Mouse (Mus musculus) ovary, postnatal 10 days (tissue): ENCODE results near the gene Tmem165.

Experiments
- DNase-seq: peaks from one replicate; pipeline ENCODE4 v3.0.0; 2022; ENCODE audit warnings: low spot score

Gene Tmem165

GRCm38 (mm10) chr5:76183750-76184261, at the start of gene Tmem165:
TSS of gene Tmem165 (plus strand) at chr5:76183880.
- peak; percentile 84 for DNase-seq

- no peak for DNase-seq
Measured at GRCm38 (mm10) chr5:76135644-76136043, 48.0 kb upstream of the Tmem165 start.

GRCm38 (mm10) chr5:76136271-76136670, 47.4 kb upstream of the Tmem165 start:
- DNase-seq = no peak

GRCm38 (mm10) chr5:76137586-76137985, 46.1 kb upstream of the Tmem165 start:
- no peak for DNase-seq

GRCm38 (mm10) chr5:76138071-76138470, 45.6 kb upstream of the Tmem165 start:
- no peak for DNase-seq

- no peak for DNase-seq
Measured at GRCm38 (mm10) chr5:76138512-76138911, 45.2 kb upstream of the Tmem165 start.

GRCm38 (mm10) chr5:76139171-76139671, 44.5 kb upstream of the Tmem165 start:
- DNase-seq = no peak

GRCm38 (mm10) chr5:76139808-76140729, 43.6 kb upstream of the Tmem165 start, which contains the start of gene Srd5a3:
TSS of gene Srd5a3 (plus strand) at chr5:76140271.
- peak; percentile 94 for DNase-seq

GRCm38 (mm10) chr5:76140730-76141066, 43.0 kb upstream of the Tmem165 start:
- no peak for DNase-seq

GRCm38 (mm10) chr5:76143356-76143755, 40.3 kb upstream of the Tmem165 start:
- no peak for DNase-seq

- DNase-seq = no peak
Measured at GRCm38 (mm10) chr5:76146401-76146800, 37.3 kb upstream of the Tmem165 start.

- no peak for DNase-seq
Measured at GRCm38 (mm10) chr5:76149436-76149835, 34.2 kb upstream of the Tmem165 start.

- DNase-seq = no peak
Measured at GRCm38 (mm10) chr5:76152956-76153355, 30.7 kb upstream of the Tmem165 start.

- no peak for DNase-seq
Measured at GRCm38 (mm10) chr5:76153430-76153829, 30.2 kb upstream of the Tmem165 start.

- no peak for DNase-seq
Measured at GRCm38 (mm10) chr5:76154434-76155165, 29.1 kb upstream of the Tmem165 start.

- DNase-seq = no peak
Measured at GRCm38 (mm10) chr5:76159555-76159954, 24.1 kb upstream of the Tmem165 start.

- no peak for DNase-seq
Measured at GRCm38 (mm10) chr5:76160086-76160485, 23.6 kb upstream of the Tmem165 start.

- DNase-seq = no peak
Measured at GRCm38 (mm10) chr5:76161491-76161890, 22.2 kb upstream of the Tmem165 start.

GRCm38 (mm10) chr5:76162926-76163325, 20.8 kb upstream of the Tmem165 start:
- no peak for DNase-seq

GRCm38 (mm10) chr5:76163828-76164390, 19.8 kb upstream of the Tmem165 start:
- DNase-seq = no peak

- DNase-seq = no peak
Measured at GRCm38 (mm10) chr5:76164827-76165226, 18.9 kb upstream of the Tmem165 start.

GRCm38 (mm10) chr5:76170522-76170921, 13.2 kb upstream of the Tmem165 start:
- no peak for DNase-seq
